Mouse (Mus musculus): ENCODE data around the gene Ppt2.

DNA sequence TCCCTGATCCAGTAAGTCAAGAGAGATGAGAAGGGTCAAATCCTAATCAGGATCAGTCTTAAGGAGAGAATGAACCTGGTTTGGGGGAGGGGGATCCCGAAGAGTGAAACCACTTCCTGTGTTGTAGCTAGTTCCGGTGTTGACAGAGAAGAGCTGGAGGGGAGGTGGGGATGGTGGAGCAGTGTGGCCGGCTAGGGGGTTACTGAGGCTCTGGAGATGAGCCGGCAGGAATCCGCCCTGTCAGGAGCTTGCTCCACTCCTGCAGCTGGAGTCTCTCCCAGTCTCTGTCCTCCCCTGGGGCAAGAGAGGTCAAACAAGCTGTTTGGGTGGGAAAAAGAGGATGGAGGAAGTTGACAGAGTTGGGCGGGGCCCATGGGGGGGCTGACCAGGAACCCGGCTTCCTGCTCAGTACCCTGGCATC, 38.6 kb downstream of the Ppt2 start, which contains the start of gene Gpsm3:
- TF ChIP-seq CTCF (IDR thresholded peaks at IDR 0.05; ENCODE audit: low read depth): no peak
- TF ChIP-seq EP300 (IDR thresholded peaks at IDR 0.05; ENCODE audit: low read depth): no peak
